12 mouse cellular contexts compared by ENCODE assay signal in genomic region chr19:48782024-48782721, GRCm38 (mm10).
DNase-seq lines count a peak whose midpoint lies in the region; ATAC-seq and TF ChIP-seq lines count a peak whose summit lies in the region.
"Had no signal": no experiment of that assay in that cellular context is flagged by ENCODE, and none has a peak within 500 bp of the region (broad histone marks: within the 10 kb centered on the region; RNA-seq: fewer than 3 reads in every experiment).

No protein-coding gene starts in this region.

- no peaks in the 10 kb centered on the region for H3K36me3 ChIP-seq in midbrain, postnatal 0 days (ENCODE audit: insufficient read depth, low read length)
- H3K36me3 ChIP-seq in midbrain, embryonic 16.5 days (ENCODE audit: control insufficient read depth, insufficient read depth, low read length) = no peaks in the 10 kb centered on the region

- no peak for ATAC-seq in midbrain, postnatal 0 days (ENCODE audit: low FRiP score)
- ATAC-seq in midbrain, embryonic 16.5 days = no peak

- no peaks in the 10 kb centered on the region for H3K4me1 ChIP-seq in midbrain, postnatal 0 days (ENCODE audit: insufficient read depth, low read length)
- no peaks in the 10 kb centered on the region for H3K4me1 ChIP-seq in midbrain, embryonic 16.5 days (ENCODE audit: control insufficient read depth, insufficient read depth, low read length)

- H3K27me3 ChIP-seq in midbrain, postnatal 0 days (ENCODE audit: insufficient read depth, low read length) = no peaks in the 10 kb centered on the region
- no peaks in the 10 kb centered on the region for H3K27me3 ChIP-seq in midbrain, embryonic 16.5 days (ENCODE audit: control insufficient read depth, insufficient read depth, low read depth, low read length)

- H3K9ac ChIP-seq in midbrain, postnatal 0 days (replicated peaks; ENCODE audit: low read length, poor library complexity, severe bottlenecking) = no peak overlapping the region
- no peak overlapping the region for H3K9ac ChIP-seq in midbrain, embryonic 16.5 days (ENCODE audit: low read depth, low read length)
- H3K9ac ChIP-seq: lung, embryonic 14.5 days had no signal

- no peaks in the 10 kb centered on the region for H3K9me3 ChIP-seq in midbrain, postnatal 0 days (ENCODE audit: low read length)
- H3K9me3 ChIP-seq in midbrain, embryonic 16.5 days (replicated peaks; ENCODE audit: control insufficient read depth, low read length, poor library complexity, severe bottlenecking) = no peaks in the 10 kb centered on the region

- no peak overlapping the region for H3K4me3 ChIP-seq in midbrain, postnatal 0 days (ENCODE audit: low read depth, low read length)
- H3K4me3 ChIP-seq in midbrain, embryonic 16.5 days (ENCODE audit: low read depth, low read length) = no peak overlapping the region

- DNase-seq in cerebellum, postnatal 10 days = peak; percentile 62 to 68
- no peak for DNase-seq in cerebellum, adult 11 months
- DNase-seq in midbrain, postnatal 0 days (ENCODE audit: low spot score) = peak; percentile 53
- DNase-seq in kidney, postnatal 14 days = peak; percentile 53
- DNase-seq in lung, postnatal 14 days = no peak
- DNase-seq in ovary, adult 18-20 months (ENCODE audit: low spot score) = no peak
- DNase-seq in spleen, postnatal 36 days (ENCODE audit: low spot score in 2 of 2) = no peak
- DNase-seq: embryo, embryonic 11 days; gastrocnemius, postnatal 25 days; lung, embryonic 14.5 days; thymus, postnatal 4 days had no signal

- no peak overlapping the region for H3K27ac ChIP-seq in midbrain, postnatal 0 days (ENCODE audit: low read depth, low read length)
- H3K27ac ChIP-seq in midbrain, embryonic 16.5 days (ENCODE audit: low read length) = no peak overlapping the region

- 39% methylated on average over 7 of the region's 7 CpGs for WGBS in midbrain, postnatal 0 days
- 31% methylated on average over 7 of the region's 7 CpGs for whole genome bisulfite sequencing in midbrain, embryonic 16.5 days

- no peak overlapping the region for H3K4me2 ChIP-seq in midbrain, postnatal 0 days (ENCODE audit: low read depth, low read length, poor library complexity, severe bottlenecking)
- no peak overlapping the region for H3K4me2 ChIP-seq in midbrain, embryonic 16.5 days (ENCODE audit: low read length)
- H3K4me2 ChIP-seq: lung, embryonic 14.5 days had no signal

- no peak for TF ChIP-seq CTCF in midbrain, postnatal 0 days (IDR thresholded peaks at IDR 0.05)

Comparison
In these comparisons a context has a peak if more than half of its experiments do, and no peak if none do; other contexts are left out.
1. DNase-seq: peak in cerebellum, postnatal 10 days (2 of 2), midbrain, postnatal 0 days (single experiment) and kidney, postnatal 14 days (single experiment); none in cerebellum, adult 11 months (single experiment), lung, postnatal 14 days (single experiment), ovary, adult 18-20 months (single experiment) and spleen, postnatal 36 days (0 of 2).